Mouse (Mus musculus): ENCODE results near the gene Meltf.

- no peak for TF ChIP-seq MAX (IDR thresholded peaks at IDR 0.05)
- no peak for TF ChIP-seq MYOG (IDR thresholded peaks at IDR 0.05; ENCODE audit: control insufficient read depth, extremely low read depth, insufficient read length)
- no peak for TF ChIP-seq CTCF (IDR thresholded peaks at IDR 0.05; ENCODE audit: control insufficient read depth, insufficient read depth, insufficient read length)
- no peak for TF ChIP-seq USF1 (IDR thresholded peaks at IDR 0.05; ENCODE audit: low read depth)
- TF ChIP-seq FOSL1 (IDR thresholded peaks at IDR 0.05; ENCODE audit: insufficient read depth, low read length, poor library complexity, severe bottlenecking), result no peak
- no peak for TF ChIP-seq MYOD1 (IDR thresholded peaks at IDR 0.05; ENCODE audit: control insufficient read depth, insufficient read length, low read depth)
- TF ChIP-seq CEBPB (IDR thresholded peaks at IDR 0.05; ENCODE audit: low read depth), result no peak
Observed at GRCm38 (mm10) chr16:31934550-31935010, 56.0 kb downstream of the Meltf start.

All from C2C12 (cell line).